Mouse (Mus musculus) frontal cortex, postnatal 36 days (tissue): ENCODE measurements around the gene Wipf1.

Experiments used
- DNase-seq, 2 experiments: peaks; one replicate each; pipeline ENCODE4 v3.0.0; 2022; ENCODE audit warnings: low spot score in 2 of 2

Wipf1 gene

GRCm38 (mm10) chr2:73469552-73469951 lies 60.0 kb downstream of the Wipf1 start:
- no peak for DNase-seq

GRCm38 (mm10) chr2:73468993-73469392 lies 60.5 kb downstream of the Wipf1 start:
- DNase-seq: no peak

GRCm38 (mm10) chr2:73467071-73467851 lies 62.3 kb downstream of the Wipf1 start:
- no peak for DNase-seq

- DNase-seq: no peak
Measured at GRCm38 (mm10) chr2:73466481-73466880, 63.1 kb downstream of the Wipf1 start.

GRCm38 (mm10) chr2:73463431-73464194 lies 65.9 kb downstream of the Wipf1 start:
- DNase-seq: no peak

GRCm38 (mm10) chr2:73462757-73463339 lies 66.7 kb downstream of the Wipf1 start:
- no peak for DNase-seq

GRCm38 (mm10) chr2:73462265-73462664 lies 67.3 kb downstream of the Wipf1 start:
- DNase-seq: no peak

- no peak for DNase-seq
Measured at GRCm38 (mm10) chr2:73460168-73460567, 69.4 kb downstream of the Wipf1 start.

GRCm38 (mm10) chr2:73459607-73460153 lies 69.9 kb downstream of the Wipf1 start:
- DNase-seq: no peak

- DNase-seq: no peak
Measured at GRCm38 (mm10) chr2:73456886-73457285, 72.6 kb downstream of the Wipf1 start.

- DNase-seq: no peak
Measured at GRCm38 (mm10) chr2:73456154-73456553, 73.4 kb downstream of the Wipf1 start.

GRCm38 (mm10) chr2:73455541-73455940 lies 74.0 kb downstream of the Wipf1 start:
- DNase-seq: no peak

- no peak for DNase-seq
Measured at GRCm38 (mm10) chr2:73454682-73455081, 74.9 kb downstream of the Wipf1 start.

- DNase-seq: no peak
Measured at GRCm38 (mm10) chr2:73454186-73454585, 75.3 kb downstream of the Wipf1 start.

GRCm38 (mm10) chr2:73453717-73454116 lies 75.8 kb downstream of the Wipf1 start:
- no peak for DNase-seq

- DNase-seq: no peak
Measured at GRCm38 (mm10) chr2:73453085-73453484, 76.4 kb downstream of the Wipf1 start.

- DNase-seq: no peak
Measured at GRCm38 (mm10) chr2:73452556-73452955, 77.0 kb downstream of the Wipf1 start.

GRCm38 (mm10) chr2:73451541-73451940 lies 78.0 kb downstream of the Wipf1 start:
- DNase-seq: no peak

GRCm38 (mm10) chr2:73450172-73450715 lies 79.3 kb downstream of the Wipf1 start:
- DNase-seq: no peak

- DNase-seq: no peak
Measured at GRCm38 (mm10) chr2:73443985-73444384, 85.5 kb downstream of the Wipf1 start.

- no peak for DNase-seq
Measured at GRCm38 (mm10) chr2:73442015-73442414, 87.5 kb downstream of the Wipf1 start.

GRCm38 (mm10) chr2:73440319-73440718 lies 89.2 kb downstream of the Wipf1 start:
- DNase-seq: no peak
